Mouse (Mus musculus) heart, postnatal 4 days (tissue): ENCODE measurements around the gene Myh7b. TPM values are rescaled to one million over a fixed set of nuclear protein-coding genes. Genes with fewer than 3 reads are reported as not detected.

Source experiments
- microRNA-seq, 2 experiments: library from miRNA; unstranded; fragments of <30 nt; microRNA quantifications; one replicate each; pipeline ENCODE4 v1.2.0; 2021 to 2022
- total RNA-seq, 2 experiments: library from RNA; stranded (reverse); gene quantifications; 2 replicates each; pipeline ENCODE4 v1.2.3; 2021

Myh7b gene
- total RNA-seq, 2 experiments from 2014 or later: 60.5 to 63.8 TPM

Small RNA genes within 50 kb of the gene (microRNA-seq; reads per million reads assigned to microRNA genes)
- gene Mir499: 3,482 to 8,402 reads per million in 2 experiments

Other genes with a start within 250 kb of the Myh7b start
- 100 to 1,000 TPM; 491 to 511 TPM for gene Trp53inp2, start 230.2 kb upstream of the Myh7b start, total RNA-seq
- gene Ncoa6, start 137.3 kb upstream of the Myh7b start, total RNA-seq: 10 to 100 TPM; 42.9 to 44.7 TPM
- 10 to 100 TPM; 27.4 TPM for gene Acss2, start 93.3 kb upstream of the Myh7b start, total RNA-seq
- gene Ggt7, start 93.0 kb upstream of the Myh7b start, total RNA-seq: 1 to 10 TPM in 1 of 2 experiments, under 1 TPM in 1; 0.62 to 1.3 TPM
- 10 to 100 TPM; 17.3 to 18.2 TPM for gene Gss, start 18.4 kb upstream of the Myh7b start, total RNA-seq
- gene Trpc4ap, start 81.2 kb downstream of the Myh7b start, total RNA-seq: 10 to 100 TPM; 81.3 to 82.1 TPM
- 1 to 10 TPM; 9.3 to 9.7 TPM for gene Edem2, start 118.3 kb downstream of the Myh7b start, total RNA-seq
- not detected for gene Gm17581, start 124.7 kb downstream of the Myh7b start, total RNA-seq
- gene Procr, start 139.9 kb downstream of the Myh7b start, total RNA-seq: 1 to 10 TPM; 5.6 to 8.0 TPM
- under 1 TPM; 0.07 TPM for gene Mmp24, start 164.1 kb downstream of the Myh7b start, total RNA-seq
- gene BC029722, start 208.2 kb downstream of the Myh7b start, total RNA-seq: 10 to 100 TPM; 11.0 to 11.5 TPM
- gene Eif6, start 215.7 kb downstream of the Myh7b start, total RNA-seq: 10 to 100 TPM; 86.4 to 95.7 TPM
- gene Fam83c, start 223.6 kb downstream of the Myh7b start, total RNA-seq: not detected